8 mouse cellular contexts compared by ENCODE assay signal in the genomic region with DNA sequence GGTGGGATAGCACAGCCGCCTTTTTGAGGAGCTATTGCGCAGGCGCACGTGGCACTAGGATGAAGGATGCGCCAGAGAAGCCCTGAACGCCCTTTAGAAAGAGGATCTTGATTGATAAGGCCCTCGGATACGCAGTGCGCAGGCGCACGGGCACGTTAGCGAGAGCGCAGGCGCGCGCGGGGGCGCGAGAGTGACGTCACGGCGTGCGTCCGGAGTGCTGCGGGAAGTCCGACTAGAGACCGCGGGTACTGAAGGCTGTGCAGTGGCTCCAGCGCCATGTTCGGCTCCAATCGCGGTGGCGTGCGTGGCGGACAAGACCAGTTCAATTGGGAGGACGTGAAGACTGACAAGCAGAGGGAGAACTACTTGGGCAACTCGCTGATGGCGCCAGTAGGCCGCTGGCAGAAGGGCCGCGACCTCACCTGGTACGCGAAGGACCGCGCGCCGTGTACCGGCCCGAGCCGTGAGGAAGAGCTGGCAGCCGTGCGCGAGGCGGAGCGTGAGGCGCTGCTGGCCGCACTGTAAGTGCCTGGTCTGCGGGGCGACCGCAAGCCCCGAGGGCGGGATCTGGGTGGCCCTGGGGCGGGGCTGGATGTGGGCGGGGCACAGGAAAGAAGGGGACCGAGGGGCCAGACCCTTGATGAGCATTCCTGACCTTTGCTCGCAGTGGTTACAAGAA. TPM values are rescaled to one million over a fixed set of nuclear protein-coding genes. Genes with fewer than 3 reads are reported as not detected.
DNase-seq lines count a peak whose midpoint lies in the region; ATAC-seq and TF ChIP-seq lines count a peak whose summit lies in the region.

A gene (plus strand): TSS at position 169 of the 679 bp plus-strand sequence.

- peak; percentile 90 for TF ChIP-seq POLR2A in liver, adult 2 months (IDR thresholded peaks at IDR 0.05; ENCODE audit: extremely low read depth, insufficient read depth, low read length)

- WGBS in heart, embryonic 12.5 days = under 1% methylated on average over 67 of the region's 67 CpGs
- under 1% methylated on average over 67 of the region's 67 CpGs for WGBS in kidney, postnatal 0 days
- under 1% methylated on average over 67 of the region's 67 CpGs for WGBS in liver, adult 2 months

- DNase-seq in CD4-positive, CD25-positive, alpha-beta regulatory T cell, adult 2 months (ENCODE audit: low read depth, low spot score) = peak; percentile 98
- peak; percentile 95 for DNase-seq in kidney, postnatal 0 days (ENCODE audit: low spot score)
- peak; percentile 85 for DNase-seq in liver, adult 2 months (ENCODE audit: extremely low read depth, low read depth, low spot score)
- DNase-seq in spleen, postnatal 36 days (ENCODE audit: low spot score in 2 of 2) = peak; percentile 93 to 96

- H3K27me3 ChIP-seq in heart, embryonic 12.5 days (replicated peaks) = no peaks in the 10 kb centered on the region
- no peaks in the 10 kb centered on the region for H3K27me3 ChIP-seq in kidney, postnatal 0 days (ENCODE audit: insufficient read depth, low read length)
- no peaks in the 10 kb centered on the region for H3K27me3 ChIP-seq in liver, adult 2 months (ENCODE audit: control insufficient read depth, insufficient read depth, low read length)

- H3K4me3 ChIP-seq in brown adipose tissue, adult 24 weeks (ENCODE audit: insufficient read depth, low read depth, low read length) = peak within 1 kb of the TSS; percentile 77
- H3K4me3 ChIP-seq in heart, embryonic 12.5 days = peak within 1 kb of the TSS; percentile 70
- H3K4me3 ChIP-seq in kidney, postnatal 0 days (replicated peaks; ENCODE audit: low read depth, low read length) = peak within 1 kb of the TSS; percentile 80
- H3K4me3 ChIP-seq in liver, adult 2 months (ENCODE audit: insufficient read depth, low read depth, low read length) = peak within 1 kb of the TSS; percentile 89

- H3K36me3 ChIP-seq in heart, embryonic 12.5 days = peaks cover 70% of the 10 kb centered on the region
- H3K36me3 ChIP-seq in kidney, postnatal 0 days (ENCODE audit: insufficient read depth, low read length) = peaks cover 21% of the 10 kb centered on the region
- peaks cover 27% of the 10 kb centered on the region for H3K36me3 ChIP-seq in liver, adult 2 months (ENCODE audit: control insufficient read depth, insufficient read depth, low read length)

- 0 out of 2 replicates have a peak, but pooled peaks have one; percentile 5 for TF ChIP-seq CTCF in kidney, postnatal 0 days (IDR thresholded peaks at IDR 0.05; ENCODE audit: low read depth)
- TF ChIP-seq CTCF in liver, adult 2 months (IDR thresholded peaks at IDR 0.05; ENCODE audit: low read depth, low read length) = no peak

- peak within 1 kb of the TSS; percentile 85 for H3K9ac ChIP-seq in heart, embryonic 12.5 days
- peak within 1 kb of the TSS; percentile 93 for H3K9ac ChIP-seq in kidney, postnatal 0 days (ENCODE audit: low read depth, low read length)
- H3K9ac ChIP-seq in liver, adult 2 months (ENCODE audit: low read depth, low read length) = peak within 1 kb of the TSS; percentile 96

- peak within 1 kb of the TSS; percentile 93 for H3K27ac ChIP-seq in brown adipose tissue, adult 24 weeks (replicated peaks; ENCODE audit: low read depth, low read length)
- peak within 1 kb of the TSS; percentile 89 for H3K27ac ChIP-seq in heart, embryonic 12.5 days (ENCODE audit: poor library complexity, severe bottlenecking)
- peak within 1 kb of the TSS; percentile 95 for H3K27ac ChIP-seq in kidney, postnatal 0 days
- peak within 1 kb of the TSS; percentile 89 for H3K27ac ChIP-seq in liver, adult 2 months (replicated peaks; ENCODE audit: insufficient read depth, low read depth, low read length)

- no peaks in the 10 kb centered on the region for H3K9me3 ChIP-seq in heart, embryonic 12.5 days (replicated peaks)
- H3K9me3 ChIP-seq in kidney, postnatal 0 days (replicated peaks; ENCODE audit: low read length) = no peaks in the 10 kb centered on the region

- H3K79me2 ChIP-seq in liver, adult 2 months (ENCODE audit: control insufficient read depth, insufficient read depth, low read length) = peaks cover 7% of the 10 kb centered on the region; the same call in 1 of the 2 replicates

- ATAC-seq in erythroid progenitor cell, adult 5-6 weeks (replicated peaks; ENCODE audit: low FRiP score, poor library complexity, severe bottlenecking) = peak; percentile 85
- peak; percentile 88 for ATAC-seq in heart, embryonic 12.5 days (ENCODE audit: insufficient number of reproducible peaks, low FRiP score)
- ATAC-seq in kidney, postnatal 0 days (replicated peaks; ENCODE audit: low FRiP score, low read depth) = peak; percentile 76
- ATAC-seq in monocyte, adult 5-6 weeks (replicated peaks; ENCODE audit: insufficient number of reproducible peaks, low FRiP score, low TSS enrichment, poor library complexity, severe bottlenecking) = peak; percentile 58

- no peaks in the 10 kb centered on the region for H3K4me1 ChIP-seq in brown adipose tissue, adult 24 weeks (ENCODE audit: control insufficient read depth, insufficient read depth, insufficient read length, low read length)
- peaks cover 28% of the 10 kb centered on the region for H3K4me1 ChIP-seq in heart, embryonic 12.5 days (replicated peaks)
- H3K4me1 ChIP-seq in kidney, postnatal 0 days (replicated peaks; ENCODE audit: insufficient read depth, low read length) = no peaks in the 10 kb centered on the region
- peaks cover 11% of the 10 kb centered on the region for H3K4me1 ChIP-seq in liver, adult 2 months (ENCODE audit: control insufficient read depth, insufficient read depth, low read length)

- H3K4me2 ChIP-seq in heart, embryonic 12.5 days = peak within 1 kb of the TSS; percentile 83
- H3K4me2 ChIP-seq in kidney, postnatal 0 days (ENCODE audit: low read length) = peak within 1 kb of the TSS; percentile 71

RNA-seq across cellular contexts. Expression of the gene that starts here (rescaled TPM):
- 5.6 and 11.0 TPM in 2 replicates for polyA plus RNA-seq in brown adipose tissue, adult 24 weeks (2012; ENCODE audit: insufficient read depth, insufficient read length, missing spikeins)
- total RNA-seq in erythroid progenitor cell, adult 5-6 weeks (2015; ENCODE audit: low replicate concordance) = 12.6 and 13.4 TPM in 2 replicates
- 17.5 and 20.0 TPM in 2 replicates for total RNA-seq in erythroid progenitor cell, adult 5-6 weeks (2017; ENCODE audit: low replicate concordance)
- 23.2 and 25.0 TPM in 2 replicates for polyA plus RNA-seq in heart, embryonic 12.5 days (2016; fragmentation: Nextera tagmentation; extraction: Ambion mirVana)
- polyA plus RNA-seq in kidney, postnatal 0 days (2015; fragmentation: Nextera tagmentation; extraction: Ambion mirVana) = 33.9 and 35.0 TPM in 2 replicates
- total RNA-seq in liver, adult 2 months (2014; rRNA removed) = 2.6 and 3.2 TPM in 2 replicates
- 8.5 and 9.2 TPM in 2 replicates for polyA plus RNA-seq in liver, adult 2 months (2012; rRNA removed)
- total RNA-seq in monocyte, adult 5-6 weeks (2017) = 8.9 to 16.8 TPM (median 16.4 TPM) in 3 replicates

Comparison
In these comparisons a context has a peak if more than half of its experiments do, and no peak if none do; other contexts are left out.
1. Peak in every context shown above with its lines: DNase-seq, ATAC-seq, H3K4me3 ChIP-seq and H3K27ac ChIP-seq.